Mouse (Mus musculus): Measurements from ENCODE around the gene Cacna2d3.

- TF ChIP-seq CTCF (IDR thresholded peaks at IDR 0.05) (no peak), POLR2A (IDR thresholded peaks at IDR 0.05; ENCODE audit: insufficient read depth, low read depth, low read length) (no peak), EP300 (IDR thresholded peaks at IDR 0.05; ENCODE audit: insufficient read depth, low read depth, low read length) (no peak)
Observed at GRCm38 (mm10) chr14:29080630-29081029, 641.0 kb downstream of the Cacna2d3 start.
